Mouse (Mus musculus): ENCODE data around the gene Gja1.

The Gja1 gene

DNA sequence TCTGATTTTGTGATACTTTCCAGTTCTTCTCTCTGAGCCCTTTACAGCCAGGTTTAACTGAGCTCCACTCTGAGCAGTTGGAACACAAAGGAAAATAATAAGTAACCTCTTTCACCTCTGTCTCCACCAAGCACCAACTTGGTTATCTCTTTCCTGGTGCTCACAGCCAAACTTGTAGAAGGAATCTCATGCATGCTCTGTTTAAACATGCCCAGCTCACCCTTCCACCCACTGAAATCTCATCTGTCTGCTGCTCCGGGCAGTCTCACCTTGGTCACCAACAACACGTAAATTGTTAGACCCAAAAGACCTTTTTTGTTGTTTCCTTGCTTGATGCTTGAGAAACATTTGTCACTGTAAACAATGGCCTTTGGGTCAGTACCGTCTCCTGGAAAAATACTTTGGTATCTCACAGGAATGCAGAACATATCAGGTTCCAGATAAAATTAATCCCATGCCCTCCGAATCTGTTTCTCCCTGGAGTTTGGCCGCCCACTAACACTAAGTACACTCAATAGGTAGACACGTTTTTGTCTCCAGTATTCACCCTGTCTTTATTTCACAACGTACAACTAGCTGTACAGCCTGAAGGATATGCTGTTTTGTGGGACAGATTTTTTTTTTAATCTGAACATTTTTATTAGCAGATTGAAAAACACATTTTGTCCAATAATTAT is 38.9 kb downstream of the Gja1 start:
- no peak for DNase-seq (ENCODE audit: low spot score in 2 of 2)

DNA sequence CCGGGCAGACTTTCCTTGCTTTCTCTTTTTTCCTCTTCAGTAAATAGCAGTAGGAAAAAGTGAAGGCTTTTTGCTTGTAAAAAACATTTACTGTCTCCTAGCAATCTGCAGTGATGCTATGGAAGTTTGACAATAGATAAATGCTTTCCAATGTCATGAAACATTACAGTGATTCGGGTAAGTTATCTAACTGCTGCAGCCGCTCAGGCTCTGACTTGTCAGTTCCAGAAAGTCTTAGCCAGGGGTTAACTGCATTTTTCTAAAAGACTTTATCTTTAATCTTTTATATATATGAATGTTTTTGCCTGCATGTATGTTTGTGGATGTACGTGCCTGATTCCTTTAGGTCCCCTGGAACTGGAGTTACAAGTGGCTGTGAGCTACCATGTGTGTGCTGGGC is 45.4 kb downstream of the Gja1 start:
- DNase-seq (ENCODE audit: low spot score in 2 of 2) = no peak

DNA sequence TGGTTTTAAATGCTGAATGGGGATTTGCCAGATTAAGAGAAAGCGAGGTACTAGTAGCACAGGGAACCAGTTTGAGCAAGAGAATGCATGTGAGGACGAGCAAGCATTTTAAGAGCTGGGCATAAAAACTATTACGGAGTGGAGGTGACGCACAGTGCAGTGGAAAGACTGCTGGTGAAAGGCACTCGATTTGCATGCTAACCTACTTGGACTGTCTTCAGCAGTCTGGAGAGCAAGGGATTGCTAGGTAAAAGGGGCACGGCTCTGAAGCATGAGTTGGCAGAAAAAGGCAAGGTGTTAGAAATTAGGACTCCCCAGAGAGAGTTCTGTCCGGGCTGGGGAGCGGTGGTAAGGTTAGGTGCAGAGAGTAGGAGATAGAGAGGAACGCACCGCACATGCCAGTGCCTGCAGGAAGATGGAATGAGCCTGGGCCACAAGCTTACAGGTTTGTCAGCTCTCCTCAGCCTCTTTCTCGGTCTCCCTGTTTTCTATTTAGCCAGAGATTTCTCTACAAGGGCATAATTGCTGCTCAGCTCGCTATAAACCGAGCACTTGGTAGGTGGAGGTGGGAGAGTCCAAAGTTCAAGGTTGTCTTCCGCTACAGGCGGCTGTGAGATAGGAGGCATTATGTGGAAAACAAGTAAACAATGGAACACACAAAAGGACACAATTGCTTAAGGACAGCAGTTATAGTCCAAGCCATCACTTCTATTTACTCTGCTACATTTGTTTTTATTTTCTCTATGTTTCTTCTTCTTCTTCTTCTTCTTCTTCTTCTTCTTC is 48.1 kb downstream of the Gja1 start:
- no peak for DNase-seq (ENCODE audit: low spot score in 2 of 2)

DNA sequence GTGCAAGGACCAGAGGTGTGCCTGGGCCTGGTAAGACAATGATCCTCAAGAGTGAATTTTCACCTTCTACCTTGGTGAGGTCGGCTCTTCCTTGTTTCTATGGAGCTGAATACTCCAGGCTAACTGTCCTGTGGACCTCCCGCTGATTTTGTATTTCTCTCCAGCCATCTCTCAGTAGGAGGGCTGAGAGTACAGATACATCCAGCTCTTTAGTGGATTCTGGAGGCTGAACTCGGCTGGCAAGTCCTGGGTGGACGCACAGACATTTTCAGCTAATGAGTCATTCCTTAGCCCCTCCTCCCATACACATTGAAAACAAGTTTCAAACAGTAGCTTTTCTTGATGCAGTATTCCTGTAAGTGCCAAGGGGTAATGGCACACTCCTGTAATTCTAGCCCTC is 49.2 kb downstream of the Gja1 start:
- no peak for DNase-seq (ENCODE audit: low spot score in 2 of 2)

DNA sequence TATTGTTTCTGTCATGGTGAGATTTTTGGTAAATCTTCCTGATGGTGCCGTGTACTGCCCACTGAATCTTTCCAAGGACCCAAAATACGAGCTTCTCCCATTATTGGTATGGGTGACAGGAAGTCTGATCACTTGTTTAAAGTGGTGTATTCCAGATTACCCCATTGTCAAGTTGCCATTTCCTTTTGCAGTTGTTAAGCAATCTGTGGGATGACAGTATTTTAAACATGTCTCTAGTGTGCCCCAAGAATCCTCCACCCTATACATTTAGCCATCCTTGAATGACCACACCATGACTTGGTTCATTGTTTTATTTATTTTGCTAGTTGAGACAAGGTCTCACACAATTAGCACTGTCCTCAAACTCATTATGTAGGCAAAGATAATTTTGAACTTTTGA is 50.3 kb downstream of the Gja1 start:
- no peak for DNase-seq (ENCODE audit: low spot score in 2 of 2)

DNA sequence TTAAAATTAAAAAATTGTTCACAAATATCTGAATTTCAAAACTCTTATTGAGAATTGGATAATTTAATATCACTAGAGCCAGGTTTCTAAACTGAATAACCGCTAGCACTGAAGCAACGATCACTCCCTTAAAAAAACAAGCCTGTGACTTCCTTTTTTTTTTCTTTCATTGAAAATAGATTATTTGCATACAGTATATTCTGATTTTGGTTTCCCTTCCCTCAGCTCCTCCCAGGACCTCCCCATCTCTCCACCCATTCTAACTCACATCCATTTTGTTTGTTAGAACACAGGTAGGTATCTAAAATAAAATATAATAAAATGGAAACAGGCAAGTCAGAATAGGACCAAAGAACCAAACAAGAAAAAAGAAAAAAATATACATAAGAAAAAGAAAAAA is 50.7 kb downstream of the Gja1 start:
- DNase-seq (ENCODE audit: low spot score in 2 of 2) = no peak

DNA sequence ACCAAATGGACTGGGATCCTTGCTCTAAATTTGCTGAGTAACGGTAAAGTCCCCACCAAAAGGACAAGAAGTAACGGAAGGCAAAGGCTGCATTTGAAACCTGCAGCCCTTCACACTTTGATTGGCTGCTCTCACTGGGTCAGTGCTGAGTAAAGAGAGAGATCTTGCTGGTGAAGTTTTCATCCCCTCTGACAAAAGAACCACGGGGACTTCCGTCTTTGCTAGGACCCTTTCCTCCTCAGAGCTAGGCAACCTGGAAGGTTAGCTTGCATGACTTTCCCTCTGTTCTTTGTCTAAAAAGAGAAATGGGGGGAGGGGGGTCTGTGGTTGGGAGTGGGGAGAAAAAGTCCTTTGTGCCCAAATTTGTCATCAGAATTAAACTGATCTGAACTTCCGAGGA is 51.9 kb downstream of the Gja1 start:
- no peak for DNase-seq (ENCODE audit: low spot score in 2 of 2)

DNA sequence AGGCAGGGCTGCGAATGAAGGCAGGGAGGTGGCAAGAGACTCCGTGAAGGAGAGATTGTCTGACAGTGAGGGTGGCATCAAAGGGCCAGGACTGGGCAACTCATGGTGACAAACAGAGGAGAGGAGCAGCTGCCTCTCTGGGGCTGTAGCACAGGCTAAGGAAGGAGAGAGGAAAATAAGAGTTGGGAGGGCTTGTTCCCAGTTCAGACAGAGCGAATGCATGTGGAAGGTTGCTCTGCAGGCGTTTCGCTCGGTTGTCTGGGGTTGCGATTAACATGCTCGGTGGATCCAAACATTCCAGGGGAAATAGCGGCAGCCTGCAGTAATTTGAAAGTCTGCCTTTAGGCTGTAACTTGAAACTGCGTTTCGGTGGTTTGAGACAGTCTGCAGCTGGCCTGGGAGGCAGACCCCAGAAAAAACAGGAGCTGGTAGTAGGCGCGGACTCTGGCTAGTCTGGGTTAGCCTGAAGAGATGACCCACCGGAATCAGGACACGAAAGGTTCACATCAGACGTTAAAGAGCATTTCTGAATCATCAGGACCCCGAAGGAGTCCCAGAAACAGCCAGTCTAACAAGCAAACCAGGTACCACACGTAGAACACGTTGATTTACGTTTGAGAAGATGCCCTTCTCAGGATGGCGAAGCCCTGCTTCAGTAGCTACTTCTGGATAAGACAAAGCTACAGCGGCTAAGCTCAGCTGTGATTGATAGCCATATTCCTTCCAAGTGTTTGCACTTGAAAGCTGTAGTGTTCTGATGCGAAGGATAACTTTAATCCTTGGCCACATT is 54.7 kb downstream of the Gja1 start:
- DNase-seq (ENCODE audit: low spot score in 2 of 2) = no peak

DNA sequence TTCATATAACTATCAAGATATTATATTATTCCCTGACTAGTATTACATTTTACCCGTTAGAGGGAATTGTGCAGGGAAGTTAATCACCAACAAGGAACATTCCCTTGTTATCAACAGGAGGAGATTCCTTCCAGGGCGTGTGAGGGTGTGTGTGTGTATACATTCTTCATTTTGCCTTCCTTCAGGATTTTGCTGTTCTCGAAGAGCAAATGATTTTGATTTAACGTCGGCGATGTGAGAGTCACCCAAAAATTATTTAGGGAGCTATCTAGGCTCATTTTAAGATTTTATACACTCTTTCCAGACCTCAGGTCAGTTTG is 55.2 kb downstream of the Gja1 start:
- no peak for DNase-seq (ENCODE audit: low spot score in 2 of 2)

DNA sequence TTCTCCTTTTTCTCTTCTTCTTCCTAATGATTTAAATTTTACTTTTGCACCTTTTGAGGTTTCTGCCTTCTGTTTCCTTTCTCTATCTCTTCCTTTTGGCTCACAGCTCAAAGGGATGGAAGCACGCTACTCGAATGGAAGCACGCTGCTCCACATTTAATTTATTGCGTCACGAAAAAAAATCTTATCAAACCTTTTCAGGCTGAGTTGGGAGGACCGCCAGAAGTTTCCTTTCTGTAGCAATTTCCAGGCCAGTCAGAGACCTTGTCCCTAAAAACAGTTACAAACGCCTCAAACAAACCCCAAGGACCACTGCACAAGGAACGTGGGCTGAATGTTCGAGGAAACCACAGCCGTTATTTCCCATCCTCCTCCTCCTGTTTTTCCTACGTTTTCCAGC is 60.2 kb downstream of the Gja1 start:
- DNase-seq (ENCODE audit: low spot score in 2 of 2) = no peak

DNA sequence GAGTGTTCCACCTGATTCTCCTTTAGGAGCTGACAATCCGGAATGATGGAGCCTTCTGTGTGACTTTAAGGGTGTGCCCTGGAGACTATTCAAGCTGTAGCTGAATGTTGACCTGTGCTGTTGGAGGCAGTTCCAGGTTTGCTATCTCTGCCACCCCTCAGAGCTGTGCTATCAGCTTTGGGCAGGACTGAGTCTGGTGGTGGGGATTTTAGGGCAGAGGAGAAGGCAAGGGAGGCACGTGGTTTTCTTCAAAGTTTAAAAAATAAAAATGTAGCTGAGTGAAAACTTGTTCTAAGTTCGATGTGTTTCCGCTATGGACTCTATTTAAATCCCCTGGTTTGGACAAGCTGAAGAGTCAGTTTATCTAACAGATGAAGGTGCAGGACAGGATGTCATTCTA is 62.5 kb downstream of the Gja1 start:
- no peak for DNase-seq (ENCODE audit: low spot score in 2 of 2)

DNA sequence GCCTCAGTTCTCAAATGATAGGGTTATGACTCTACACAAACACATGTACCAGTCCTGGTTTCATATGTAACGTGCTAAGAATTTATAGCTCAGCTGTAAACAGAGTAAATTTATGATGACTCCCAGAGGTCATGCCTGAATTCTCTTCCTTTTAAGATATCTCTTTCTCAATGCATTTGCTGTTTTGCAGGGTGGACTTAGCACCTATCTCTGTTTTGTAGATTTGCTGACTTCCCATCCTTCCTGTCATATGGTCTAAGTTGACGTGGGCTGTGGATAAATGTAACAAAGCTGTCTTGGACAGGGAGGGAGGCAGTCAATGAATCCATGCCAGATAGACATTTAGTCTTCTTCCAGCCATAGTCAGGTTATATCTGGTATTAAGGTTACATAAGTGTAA is 67.3 kb downstream of the Gja1 start:
- DNase-seq (ENCODE audit: low spot score in 2 of 2) = no peak

DNA sequence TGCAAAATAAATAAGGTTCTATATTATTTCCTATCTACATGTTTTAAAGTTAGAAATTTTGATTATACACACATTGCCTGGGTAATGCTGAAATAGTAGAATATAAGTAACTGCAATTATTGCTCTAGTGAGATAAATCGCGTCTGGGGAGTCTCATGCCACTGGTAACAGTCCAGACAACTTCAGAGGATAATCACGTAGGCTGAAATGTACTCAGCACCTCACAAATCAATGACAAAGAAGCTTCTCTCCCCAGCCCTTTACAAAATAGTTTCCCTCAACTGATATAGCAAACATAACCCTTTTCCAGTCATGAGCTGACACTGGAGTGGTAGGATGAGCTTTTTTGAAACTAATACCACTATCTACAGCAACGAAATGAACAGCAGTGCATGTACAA is 71.9 kb downstream of the Gja1 start:
- DNase-seq (ENCODE audit: low spot score in 2 of 2) = no peak

Measured in spleen, postnatal 4 days (tissue).